22 mouse cellular contexts compared by ENCODE assay signal in the genomic region with DNA sequence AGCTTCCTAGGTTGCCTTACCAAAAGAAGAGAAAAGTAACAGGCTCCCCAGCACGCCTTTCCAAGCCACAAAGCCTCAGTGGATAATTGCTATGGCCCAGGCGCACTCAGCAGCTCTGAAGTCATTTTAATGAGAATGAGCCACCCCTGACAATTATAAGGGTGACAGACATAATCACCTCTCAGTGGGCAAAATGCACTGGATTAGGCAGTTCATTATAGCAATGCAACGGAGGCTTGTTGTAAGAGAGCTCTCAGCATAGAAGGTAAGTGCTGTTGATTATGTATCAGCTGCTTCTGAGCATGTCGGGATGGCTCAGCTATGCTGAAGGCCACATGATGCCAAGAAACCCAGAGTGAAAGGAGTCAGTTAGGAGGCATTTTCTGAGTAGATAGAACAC.
DNase-seq lines count a peak whose midpoint lies in the region; ATAC-seq lines count a peak whose summit lies in the region.
"Had no signal": no experiment of that assay in that cellular context is flagged by ENCODE, and none has a peak within 500 bp of the region (broad histone marks: within the 10 kb centered on the region; RNA-seq: fewer than 3 reads in every experiment).

No protein-coding gene starts in this region.

- no peak overlapping the region for H3K4me3 ChIP-seq in forebrain, embryonic 12.5 days (replicated peaks)
- H3K4me3 ChIP-seq in midbrain, embryonic 12.5 days: no peak overlapping the region
- H3K4me3 ChIP-seq in hindbrain, embryonic 11.5 days (ENCODE audit: low read depth, low read length): no peak overlapping the region
- H3K4me3 ChIP-seq: intestine, embryonic 15.5 days; limb, embryonic 13.5 days; liver, embryonic 12.5 days had no signal

- no peaks in the 10 kb centered on the region for H3K9me3 ChIP-seq in forebrain, embryonic 12.5 days
- H3K9me3 ChIP-seq in midbrain, embryonic 12.5 days: no peaks in the 10 kb centered on the region
- no peaks in the 10 kb centered on the region for H3K9me3 ChIP-seq in hindbrain, embryonic 11.5 days (ENCODE audit: control insufficient read depth, low read length)
- H3K9me3 ChIP-seq: intestine, embryonic 15.5 days; limb, embryonic 13.5 days; liver, embryonic 12.5 days had no signal

- H3K36me3 ChIP-seq in forebrain, embryonic 12.5 days (replicated peaks): no peaks in the 10 kb centered on the region
- H3K36me3 ChIP-seq in midbrain, embryonic 12.5 days: no peaks in the 10 kb centered on the region
- no peaks in the 10 kb centered on the region for H3K36me3 ChIP-seq in hindbrain, embryonic 11.5 days (ENCODE audit: control insufficient read depth, insufficient read depth, low read length)
- H3K36me3 ChIP-seq: intestine, embryonic 15.5 days; limb, embryonic 13.5 days; liver, embryonic 12.5 days had no signal

- H3K4me1 ChIP-seq in forebrain, embryonic 12.5 days: peaks cover 9% of the 10 kb centered on the region; the same call in 1 of the 2 replicates
- H3K4me1 ChIP-seq in midbrain, embryonic 12.5 days: peaks cover 6% of the 10 kb centered on the region; the same call in 1 of the 2 replicates
- H3K4me1 ChIP-seq in hindbrain, embryonic 11.5 days (replicated peaks; ENCODE audit: control insufficient read depth, insufficient read depth, low read length): no peaks in the 10 kb centered on the region
- H3K4me1 ChIP-seq: intestine, embryonic 15.5 days; limb, embryonic 13.5 days; liver, embryonic 12.5 days had no signal

- intact Hi-C loops in left cerebral cortex, postnatal 10 days (cut with DNase I): no loop called here

- no peaks in the 10 kb centered on the region for H3K27me3 ChIP-seq in forebrain, embryonic 12.5 days
- no peaks in the 10 kb centered on the region for H3K27me3 ChIP-seq in midbrain, embryonic 12.5 days
- no peaks in the 10 kb centered on the region for H3K27me3 ChIP-seq in hindbrain, embryonic 11.5 days (ENCODE audit: control insufficient read depth, insufficient read depth, low read length)
- H3K27me3 ChIP-seq: intestine, embryonic 15.5 days; limb, embryonic 13.5 days; liver, embryonic 12.5 days had no signal

- WGBS in forebrain, embryonic 12.5 days: 12% methylated on average over 4 of the region's 4 CpGs
- 40% methylated on average over 4 of the region's 4 CpGs for WGBS in midbrain, embryonic 12.5 days
- 69% methylated on average over 4 of the region's 4 CpGs for WGBS in hindbrain, embryonic 11.5 days

- no peak overlapping the region for H3K9ac ChIP-seq in forebrain, embryonic 12.5 days
- no peak overlapping the region for H3K9ac ChIP-seq in midbrain, embryonic 12.5 days (replicated peaks)
- no peak overlapping the region for H3K9ac ChIP-seq in hindbrain, embryonic 11.5 days (ENCODE audit: low read depth, low read length)
- H3K9ac ChIP-seq: intestine, embryonic 15.5 days; limb, embryonic 13.5 days; liver, embryonic 12.5 days had no signal

- DNase-seq in embryo, embryonic 10.5 days (ENCODE audit: low spot score): peak; percentile 1
- DNase-seq in embryo, embryonic 11 days: no peak
- DNase-seq in retina, embryonic 14.5 days (ENCODE audit: low spot score): peak; percentile 58
- no peak for DNase-seq in hindbrain, embryonic 11.5 days (ENCODE audit: low spot score)
- no peak for DNase-seq in heart, adult 18-20 months
- no peak for DNase-seq in left cerebral cortex, postnatal 10 days (ENCODE audit: extremely low spot score in 1 of 2, low spot score in 2 of 2)
- DNase-seq: adrenal gland, postnatal 10 days; cerebellum, adult 2 months; cerebellum, postnatal 25 days; kidney, adult 9 months; kidney, postnatal 36 days; lung, adult 18-20 months; lung, postnatal 14 days; right cerebral cortex, postnatal 4 days; thymus, adult 18-20 months; thymus, postnatal 36 days had no signal

- H3K4me2 ChIP-seq in forebrain, embryonic 12.5 days: no peak overlapping the region
- H3K4me2 ChIP-seq in midbrain, embryonic 12.5 days (replicated peaks): no peak overlapping the region
- no peak overlapping the region for H3K4me2 ChIP-seq in hindbrain, embryonic 11.5 days (replicated peaks; ENCODE audit: low read depth, low read length)
- H3K4me2 ChIP-seq: intestine, embryonic 15.5 days; limb, embryonic 13.5 days; liver, embryonic 12.5 days had no signal

- ATAC-seq in forebrain, embryonic 12.5 days (ENCODE audit: low FRiP score): peak; percentile 90
- ATAC-seq in midbrain, embryonic 12.5 days (ENCODE audit: low FRiP score, low read depth): peak; percentile 87
- no peak for ATAC-seq in hindbrain, embryonic 11.5 days (ENCODE audit: low FRiP score)
- ATAC-seq: hindbrain, embryonic 16.5 days; intestine, embryonic 15.5 days; liver, embryonic 12.5 days had no signal

- H3K27ac ChIP-seq in forebrain, embryonic 12.5 days: peak overlapping the region; percentile 70
- no peak overlapping the region for H3K27ac ChIP-seq in midbrain, embryonic 12.5 days (replicated peaks)
- no peak overlapping the region for H3K27ac ChIP-seq in hindbrain, embryonic 11.5 days (ENCODE audit: low read depth, low read length)
- H3K27ac ChIP-seq: intestine, embryonic 15.5 days; limb, embryonic 13.5 days; liver, embryonic 12.5 days had no signal

Comparison
In these comparisons a context has a peak if more than half of its experiments do, and no peak if none do; other contexts are left out.
1. DNase-seq: peak in embryo, embryonic 10.5 days (single experiment) and retina, embryonic 14.5 days (single experiment); none in embryo, embryonic 11 days (single experiment), hindbrain, embryonic 11.5 days (single experiment), heart, adult 18-20 months (0 of 2) and left cerebral cortex, postnatal 10 days (0 of 2).